Mouse (Mus musculus): Measurements from ENCODE around the gene Gckr. TPM values are rescaled to one million over a fixed set of nuclear protein-coding genes. Genes with fewer than 3 reads are reported as not detected.
A peak's percentile ranks its signal among the peaks of the same experiment; 100 is the strongest.

The Gckr gene
- polyA plus RNA-seq, 1 experiment from 2014 or later = 0.10 TPM

DNA sequence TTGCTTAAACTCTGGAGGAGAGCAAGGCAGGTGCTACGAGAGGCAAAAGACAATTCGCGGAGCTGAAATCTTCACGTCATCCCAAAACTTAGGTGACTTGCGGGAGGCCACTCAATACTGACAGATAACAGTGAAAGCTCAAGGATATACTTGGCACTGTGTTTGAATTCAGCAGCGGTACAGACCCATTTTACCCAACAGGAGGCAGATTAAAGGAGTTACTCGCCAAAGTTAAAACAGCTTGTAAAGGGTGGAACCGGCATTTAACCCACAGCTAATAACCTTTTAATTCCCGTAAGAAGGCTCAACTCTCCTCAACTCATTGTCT, 5.9 kb upstream of the Gckr start:
- no peaks in the 10 kb centered on the region for H3K36me3 ChIP-seq (ENCODE audit: control insufficient read depth, insufficient read depth)
- no peak overlapping the region for H3K9ac ChIP-seq (ENCODE audit: low read depth, low read length)
- H3K9me3 ChIP-seq (ENCODE audit: control insufficient read depth) = no peaks in the 10 kb centered on the region
- no peak overlapping the region for H3K27ac ChIP-seq (ENCODE audit: low read depth, low read length)
- peak overlapping the region; percentile 46 for H3K4me3 ChIP-seq (ENCODE audit: low read depth, low read length)
- ATAC-seq = no peak; the same call in 1 of the 2 replicates
- no peaks in the 10 kb centered on the region for H3K4me1 ChIP-seq (replicated peaks; ENCODE audit: control insufficient read depth, insufficient read depth, low read length)
- H3K4me2 ChIP-seq (replicated peaks; ENCODE audit: low read depth) = peak overlapping the region; percentile 70
- 3% methylated on average over 9 of the region's 9 CpGs for WGBS
- no peaks in the 10 kb centered on the region for H3K27me3 ChIP-seq (replicated peaks; ENCODE audit: control insufficient read depth, insufficient read depth, low read length)
- no peak for TF ChIP-seq CTCF (IDR thresholded peaks at IDR 0.05; ENCODE audit: low read depth)

DNA sequence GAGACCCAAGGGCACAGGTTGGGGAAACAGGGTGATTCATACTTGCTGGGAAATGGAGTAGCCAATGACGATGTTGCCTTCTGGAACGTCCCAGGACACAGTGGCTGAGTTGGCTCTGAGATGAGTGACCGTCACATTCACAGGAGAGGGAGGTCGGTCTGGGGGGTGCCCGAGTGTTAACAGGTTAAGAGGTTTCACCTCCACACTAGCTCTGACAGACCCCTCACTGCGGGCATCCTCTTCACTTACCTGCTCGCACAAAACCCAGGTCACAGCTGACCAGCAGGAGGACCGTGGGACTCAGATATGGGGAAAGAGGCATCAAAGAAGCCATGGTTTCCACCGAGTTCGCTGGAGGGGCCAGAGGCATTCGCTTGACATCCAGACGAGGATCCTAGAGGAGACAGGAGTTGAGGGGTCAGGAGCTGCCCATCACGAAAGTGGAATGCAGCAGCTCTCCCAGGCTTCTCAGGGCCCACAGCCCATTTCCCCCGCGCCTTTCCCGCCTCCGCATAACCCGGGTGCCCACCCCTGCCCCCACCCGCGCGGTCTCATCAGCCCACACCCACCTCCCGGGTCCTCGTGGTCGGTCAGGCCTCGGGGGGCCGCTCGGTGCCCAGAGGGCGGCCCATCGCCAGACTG, 2.2 kb upstream of the Gckr start:
- no peak overlapping the region for H3K27ac ChIP-seq (ENCODE audit: low read depth, low read length)
- no peaks in the 10 kb centered on the region for H3K36me3 ChIP-seq (ENCODE audit: control insufficient read depth, insufficient read depth)
- H3K4me2 ChIP-seq (replicated peaks; ENCODE audit: low read depth) = peak overlapping the region; percentile 97
- no peaks in the 10 kb centered on the region for H3K27me3 ChIP-seq (replicated peaks; ENCODE audit: control insufficient read depth, insufficient read depth, low read length)
- ATAC-seq = no peak
- TF ChIP-seq CTCF (IDR thresholded peaks at IDR 0.05; ENCODE audit: low read depth) = 0 out of 2 replicates have a peak, but pooled peaks have one; percentile 7
- WGBS = 9% methylated on average over 29 of the region's 29 CpGs
- H3K9ac ChIP-seq (ENCODE audit: low read depth, low read length) = peak overlapping the region; percentile 72
- H3K4me3 ChIP-seq (ENCODE audit: low read depth, low read length) = peak overlapping the region; percentile 67
- no peaks in the 10 kb centered on the region for H3K9me3 ChIP-seq (ENCODE audit: control insufficient read depth)
- H3K4me1 ChIP-seq (replicated peaks; ENCODE audit: control insufficient read depth, insufficient read depth, low read length) = no peaks in the 10 kb centered on the region

DNA sequence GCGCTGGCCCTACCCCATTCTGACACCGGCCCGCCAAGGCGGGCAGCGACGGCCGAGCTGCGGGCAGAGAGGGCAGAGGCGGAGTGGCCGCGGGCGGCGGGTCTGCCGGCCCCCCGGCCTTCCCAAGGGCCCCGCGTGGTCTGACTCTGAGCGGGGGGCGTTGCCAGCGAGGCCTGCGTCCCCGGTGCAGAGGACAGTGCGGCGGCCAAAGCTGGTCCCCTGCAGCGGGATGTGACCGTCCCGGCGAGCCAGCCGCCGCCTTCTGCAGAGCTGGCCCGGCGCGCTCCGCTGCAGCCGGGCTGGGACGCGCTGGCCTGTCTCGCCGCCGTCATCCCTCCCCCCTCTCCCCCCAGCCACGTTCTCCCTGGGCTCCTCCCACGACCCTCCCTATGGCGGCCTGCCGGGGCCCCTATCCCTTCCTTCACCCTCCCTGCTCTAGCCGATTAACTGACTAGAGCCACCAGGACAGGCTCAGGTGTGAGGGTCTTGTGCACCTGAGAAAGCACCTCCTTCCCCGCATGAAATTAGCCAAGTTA, 1.6 kb upstream of the Gckr start, which contains the start of gene Fndc4:
Gene Fndc4, minus strand, starts transcription at position 475 of the 536 bp plus-strand sequence.
- no peak; the same call in 1 of the 2 replicates for ATAC-seq
- H3K36me3 ChIP-seq (ENCODE audit: control insufficient read depth, insufficient read depth) = no peaks in the 10 kb centered on the region
- H3K9ac ChIP-seq (ENCODE audit: low read depth, low read length) = peak within 1 kb of the TSS; percentile 72
- WGBS = 0% methylated on average over 45 of the region's 46 CpGs
- peak within 1 kb of the TSS; percentile 67 for H3K4me3 ChIP-seq (ENCODE audit: low read depth, low read length)
- H3K27ac ChIP-seq (ENCODE audit: low read depth, low read length) = no peak within 1 kb of the TSS
- H3K4me2 ChIP-seq (replicated peaks; ENCODE audit: low read depth) = peak within 1 kb of the TSS; percentile 97
- no peaks in the 10 kb centered on the region for H3K4me1 ChIP-seq (replicated peaks; ENCODE audit: control insufficient read depth, insufficient read depth, low read length)
- no peaks in the 10 kb centered on the region for H3K27me3 ChIP-seq (replicated peaks; ENCODE audit: control insufficient read depth, insufficient read depth, low read length)
- no peak for TF ChIP-seq CTCF (IDR thresholded peaks at IDR 0.05; ENCODE audit: low read depth)
- H3K9me3 ChIP-seq (ENCODE audit: control insufficient read depth) = no peaks in the 10 kb centered on the region

DNA sequence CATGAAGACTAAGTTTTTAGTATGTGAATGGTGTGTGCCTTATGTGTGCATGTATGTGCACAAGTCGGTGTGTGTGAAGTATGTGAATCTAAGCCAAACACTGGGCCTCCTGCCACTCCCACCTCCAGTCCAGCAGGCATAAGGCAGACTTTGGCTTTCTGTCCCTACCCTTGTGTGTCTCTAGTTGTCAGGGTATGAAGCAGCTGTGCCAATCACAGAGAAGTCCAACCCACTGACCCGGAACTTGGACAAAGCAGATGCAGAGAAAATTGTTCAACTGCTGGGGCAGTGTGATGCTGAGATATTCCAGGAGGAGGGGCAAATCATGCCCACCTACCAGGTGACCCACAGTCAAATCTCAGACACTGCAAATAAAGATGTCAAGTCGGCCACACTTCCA, 738 bp downstream of the Gckr start:
- H3K27me3 ChIP-seq (replicated peaks; ENCODE audit: control insufficient read depth, insufficient read depth, low read length) = no peaks in the 10 kb centered on the region
- H3K4me2 ChIP-seq (replicated peaks; ENCODE audit: low read depth) = no peak overlapping the region
- H3K9ac ChIP-seq (ENCODE audit: low read depth, low read length) = no peak overlapping the region
- 62% methylated on average over 3 of the region's 3 CpGs for WGBS
- H3K36me3 ChIP-seq (ENCODE audit: control insufficient read depth, insufficient read depth) = no peaks in the 10 kb centered on the region
- no peak for ATAC-seq
- no peaks in the 10 kb centered on the region for H3K9me3 ChIP-seq (ENCODE audit: control insufficient read depth)
- no peak overlapping the region for H3K4me3 ChIP-seq (ENCODE audit: low read depth, low read length)
- TF ChIP-seq CTCF (IDR thresholded peaks at IDR 0.05; ENCODE audit: low read depth) = no peak
- H3K27ac ChIP-seq (ENCODE audit: low read depth, low read length) = no peak overlapping the region
- H3K4me1 ChIP-seq (replicated peaks; ENCODE audit: control insufficient read depth, insufficient read depth, low read length) = no peaks in the 10 kb centered on the region

DNA sequence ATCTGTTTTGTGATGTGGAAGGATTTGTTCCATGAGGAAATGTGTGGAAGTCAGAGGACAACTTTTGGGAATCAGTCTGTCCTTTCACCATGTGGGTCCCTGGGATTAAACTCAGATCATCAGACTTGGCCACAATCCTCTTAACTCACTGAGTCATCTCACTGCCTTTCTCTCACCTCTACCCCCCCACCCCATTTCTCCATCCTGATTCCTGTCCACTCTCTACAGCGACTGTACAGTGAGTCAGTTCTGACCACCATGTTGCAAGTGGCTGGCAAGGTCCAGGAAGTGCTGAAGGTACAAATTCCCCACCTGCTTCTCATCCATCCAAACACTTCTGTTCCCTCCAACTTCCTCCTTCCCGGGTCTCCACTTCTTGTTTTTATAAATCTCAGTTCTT, 1.2 kb downstream of the Gckr start:
- no peaks in the 10 kb centered on the region for H3K4me1 ChIP-seq (replicated peaks; ENCODE audit: control insufficient read depth, insufficient read depth, low read length)
- no peaks in the 10 kb centered on the region for H3K9me3 ChIP-seq (ENCODE audit: control insufficient read depth)
- TF ChIP-seq CTCF (IDR thresholded peaks at IDR 0.05; ENCODE audit: low read depth) = no peak
- H3K27ac ChIP-seq (ENCODE audit: low read depth, low read length) = no peak overlapping the region
- WGBS = 53% methylated on average over 2 of the region's 2 CpGs
- no peaks in the 10 kb centered on the region for H3K27me3 ChIP-seq (replicated peaks; ENCODE audit: control insufficient read depth, insufficient read depth, low read length)
- H3K4me3 ChIP-seq (ENCODE audit: low read depth, low read length) = no peak overlapping the region
- ATAC-seq = no peak
- no peak overlapping the region for H3K4me2 ChIP-seq (replicated peaks; ENCODE audit: low read depth)
- no peak overlapping the region for H3K9ac ChIP-seq (ENCODE audit: low read depth, low read length)
- no peaks in the 10 kb centered on the region for H3K36me3 ChIP-seq (ENCODE audit: control insufficient read depth, insufficient read depth)

DNA sequence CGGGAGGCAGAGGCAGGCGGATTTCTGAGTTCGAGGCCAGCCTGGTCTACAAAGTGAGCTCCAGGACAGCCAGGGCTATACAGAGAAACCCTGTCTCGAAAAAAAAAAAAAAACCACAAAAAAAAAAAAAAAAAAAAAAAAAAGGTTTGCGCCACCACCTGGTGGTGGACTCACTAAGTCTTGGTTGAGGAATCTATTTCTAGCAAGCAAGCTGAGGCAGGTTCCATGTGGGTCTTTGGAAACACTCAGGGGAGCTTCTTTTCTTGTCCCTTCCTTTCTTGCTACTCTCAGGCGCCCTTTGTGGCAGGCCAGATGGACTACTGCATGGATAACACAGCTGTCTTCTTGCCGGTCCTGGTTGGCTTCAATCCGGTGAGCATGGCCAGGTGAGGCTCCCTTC, 4.6 kb downstream of the Gckr start:
- H3K4me2 ChIP-seq (replicated peaks; ENCODE audit: low read depth) = no peak overlapping the region
- no peak overlapping the region for H3K4me3 ChIP-seq (ENCODE audit: low read depth, low read length)
- ATAC-seq = no peak
- no peaks in the 10 kb centered on the region for H3K9me3 ChIP-seq (ENCODE audit: control insufficient read depth)
- WGBS = 74% methylated on average over 7 of the region's 8 CpGs
- TF ChIP-seq CTCF (IDR thresholded peaks at IDR 0.05; ENCODE audit: low read depth) = no peak
- no peak overlapping the region for H3K9ac ChIP-seq (ENCODE audit: low read depth, low read length)
- H3K27ac ChIP-seq (ENCODE audit: low read depth, low read length) = no peak overlapping the region
- H3K4me1 ChIP-seq (replicated peaks; ENCODE audit: control insufficient read depth, insufficient read depth, low read length) = no peaks in the 10 kb centered on the region
- no peaks in the 10 kb centered on the region for H3K27me3 ChIP-seq (replicated peaks; ENCODE audit: control insufficient read depth, insufficient read depth, low read length)
- H3K36me3 ChIP-seq (ENCODE audit: control insufficient read depth, insufficient read depth) = no peaks in the 10 kb centered on the region
